Mouse (Mus musculus) thymus, adult 2 months (tissue): ENCODE data around the gene Ifi213.

ENCODE experiments used
- CTCF ChIP-seq: fragments of 200-500 bp; IDR thresholded peaks from 2 replicates; pipeline ENCODE4 v1.5.1; 2012; ENCODE audit warnings: mild to moderate bottlenecking, control low read depth, low read length, moderate library complexity, borderline replicate concordance; ENCODE audit not compliant: control insufficient read depth, poor library complexity, insufficient read depth; ENCODE audit errors: extremely low read depth
- POLR2A ChIP-seq: fragments of 200-500 bp; IDR thresholded peaks from 2 replicates; pipeline ENCODE4 v1.6.1; 2012; ENCODE audit warnings: mild to moderate bottlenecking, low read length, control low read depth, moderate library complexity; ENCODE audit not compliant: control insufficient read depth, poor library complexity, insufficient read depth; ENCODE audit errors: extremely low read depth

GRCm38 (mm10) chr1:173645393-173645792 is 46.3 kb upstream of the Ifi213 start:
- TF ChIP-seq CTCF (no peak), POLR2A (no peak)
